8 mouse cellular contexts compared by ENCODE assay signal in genomic region chr6:100127221-100128143, GRCm38 (mm10).
A peak's percentile ranks its signal among the peaks of the same experiment; 100 is the strongest.
DNase-seq lines count a peak whose midpoint lies in the region; ATAC-seq lines count a peak whose summit lies in the region.

No protein-coding gene starts in this region.

- peak overlapping the region; percentile 52; the same call in 1 of the 2 replicates for H3K27ac ChIP-seq in hindbrain, embryonic 16.5 days (ENCODE audit: low read depth, low read length)

- peak; percentile 88 for ATAC-seq in hindbrain, embryonic 16.5 days
- ATAC-seq in granulocyte monocyte progenitor cell, adult 5-6 weeks (replicated peaks; ENCODE audit: poor library complexity, severe bottlenecking) = no peak

- H3K27me3 ChIP-seq in hindbrain, embryonic 16.5 days (replicated peaks; ENCODE audit: control insufficient read depth, insufficient read depth, low read length) = peaks cover 2% of the 10 kb centered on the region; the same call in 1 of the 2 replicates

- no peaks in the 10 kb centered on the region for H3K9me3 ChIP-seq in hindbrain, embryonic 16.5 days (ENCODE audit: control insufficient read depth, low read length)

- no peak overlapping the region for H3K4me3 ChIP-seq in hindbrain, embryonic 16.5 days (ENCODE audit: low read length)

- peak; percentile 93 to 96 for DNase-seq in adrenal gland, adult (ENCODE audit: inconsistent age in 2 of 2, low spot score in 1 of 2)
- DNase-seq in cerebellum, postnatal 36 days = peak; percentile 79 to 80
- DNase-seq in gastrocnemius, adult 8-10 months (ENCODE audit: low spot score in 2 of 2) = peak; percentile 87 to 94
- DNase-seq in layer of hippocampus, postnatal 36 days = peak; percentile 78 to 82
- peak; percentile 91 to 96 for DNase-seq in lung, postnatal 4 days
- peak; percentile 64 to 69 for DNase-seq in right cerebral cortex, postnatal 36 days (ENCODE audit: low spot score in 2 of 2)

- no peak overlapping the region for H3K4me2 ChIP-seq in hindbrain, embryonic 16.5 days (ENCODE audit: low read length)

- H3K9ac ChIP-seq in hindbrain, embryonic 16.5 days (ENCODE audit: low read depth, low read length) = no peak overlapping the region

- 34% methylated on average over 15 of the region's 15 CpGs for WGBS in hindbrain, embryonic 16.5 days

- no peaks in the 10 kb centered on the region for H3K36me3 ChIP-seq in hindbrain, embryonic 16.5 days (ENCODE audit: control insufficient read depth, insufficient read depth, low read length)

- peaks cover 15% of the 10 kb centered on the region for H3K4me1 ChIP-seq in hindbrain, embryonic 16.5 days (ENCODE audit: control insufficient read depth, insufficient read depth, low read depth, low read length)
